Comparison of ENCODE assay signal across 8 mouse cellular contexts in the genomic region with DNA sequence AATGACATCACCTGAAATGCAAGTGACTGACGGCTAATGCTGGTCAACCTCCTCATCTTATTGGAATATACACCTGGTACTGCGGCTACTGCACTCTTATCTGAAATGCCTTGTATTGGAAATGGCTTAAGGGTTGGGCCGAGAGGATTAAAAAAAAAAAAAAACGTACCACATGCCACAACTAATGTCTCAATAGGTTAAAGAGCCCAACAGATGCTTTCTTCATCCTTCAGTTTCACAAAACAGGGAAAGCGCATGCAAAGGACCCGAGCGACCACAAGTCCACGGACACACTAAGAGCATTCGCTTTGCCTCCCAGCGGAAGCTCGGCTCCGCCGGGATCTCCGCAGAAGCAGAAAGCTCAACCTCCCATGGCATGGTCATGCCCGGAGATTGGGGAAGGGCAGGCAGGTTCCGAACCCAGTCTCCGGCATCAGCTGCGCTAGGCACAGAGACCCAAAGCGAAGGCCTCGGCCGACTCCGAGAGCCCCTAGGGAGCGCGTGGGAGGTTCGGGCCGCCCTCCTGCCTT. TPM values are rescaled to one million over a fixed set of nuclear protein-coding genes. Genes with fewer than 3 reads are reported as not detected.
DNase-seq lines count a peak whose midpoint lies in the region; ATAC-seq and TF ChIP-seq lines count a peak whose summit lies in the region.

No protein-coding gene starts in this region.

- ATAC-seq in heart, embryonic 16.5 days (replicated peaks; ENCODE audit: extremely low read depth, insufficient read depth, low FRiP score) = peak; percentile 0; the same call in 1 of the 2 replicates
- peak; percentile 2 for ATAC-seq in liver, postnatal 0 days
- ATAC-seq in stomach, postnatal 0 days (ENCODE audit: low FRiP score, low TSS enrichment) = peak; percentile 9

- peak in 1 of 2 experiments; percentile 60 for DNase-seq in cerebellum, adult 2 months
- no peak for DNase-seq in cerebellum, postnatal 14 days
- peak; percentile 14 for DNase-seq in thymus, postnatal 14 days
- DNase-seq in thymus, adult 18-20 months = no peak
- DNase-seq in liver, postnatal 0 days = no peak
- DNase-seq in stomach, postnatal 0 days (ENCODE audit: low spot score) = no peak
- DNase-seq in kidney, adult 8-10 months = no peak

- peak overlapping the region; percentile 96 for H3K4me3 ChIP-seq in cerebellum, adult 2 months (replicated peaks; ENCODE audit: insufficient read depth, low read depth, low read length)
- H3K4me3 ChIP-seq in heart, embryonic 16.5 days (ENCODE audit: low read length) = peak overlapping the region; percentile 89
- H3K4me3 ChIP-seq in liver, postnatal 0 days (ENCODE audit: low read depth, low read length) = peak overlapping the region; percentile 92
- peak overlapping the region; percentile 67 for H3K4me3 ChIP-seq in stomach, postnatal 0 days (ENCODE audit: low read depth, low read length)

- H3K36me3 ChIP-seq in heart, embryonic 16.5 days (ENCODE audit: control insufficient read depth, insufficient read depth) = peaks cover 8% of the 10 kb centered on the region
- peaks cover 11% of the 10 kb centered on the region for H3K36me3 ChIP-seq in liver, postnatal 0 days (replicated peaks; ENCODE audit: insufficient read depth, low read length)
- H3K36me3 ChIP-seq in stomach, postnatal 0 days (ENCODE audit: control insufficient read depth, insufficient read depth, low read length) = no peaks in the 10 kb centered on the region

- H3K9me3 ChIP-seq in heart, embryonic 16.5 days (replicated peaks; ENCODE audit: control insufficient read depth, low read length) = no peaks in the 10 kb centered on the region
- no peaks in the 10 kb centered on the region for H3K9me3 ChIP-seq in liver, postnatal 0 days (ENCODE audit: low read length)
- H3K9me3 ChIP-seq in stomach, postnatal 0 days (ENCODE audit: control insufficient read depth, low read length) = no peaks in the 10 kb centered on the region

- 0% methylated on average over 26 of the region's 26 CpGs for WGBS in cerebellum, adult 2 months
- under 1% methylated on average over 26 of the region's 26 CpGs for WGBS in heart, embryonic 16.5 days
- under 1% methylated on average over 26 of the region's 26 CpGs for WGBS in liver, postnatal 0 days (ENCODE audit: insufficient replicate concordance)
- WGBS in stomach, postnatal 0 days = under 1% methylated on average over 24 of the region's 26 CpGs

- TF ChIP-seq EP300 in liver, postnatal 0 days (IDR thresholded peaks at IDR 0.05; ENCODE audit: low read depth) = no peak
- no peak for TF ChIP-seq EP300 in stomach, postnatal 0 days (optimal IDR thresholded peaks at IDR 0.05)

- peak overlapping the region; percentile 88 for H3K4me2 ChIP-seq in heart, embryonic 16.5 days (ENCODE audit: low read depth, low read length)
- peak overlapping the region; percentile 77 for H3K4me2 ChIP-seq in liver, postnatal 0 days (ENCODE audit: low read depth, low read length)
- peak overlapping the region; percentile 68 for H3K4me2 ChIP-seq in stomach, postnatal 0 days (replicated peaks; ENCODE audit: low read depth)

- no peaks in the 10 kb centered on the region for H3K27me3 ChIP-seq in cerebellum, adult 2 months (ENCODE audit: control insufficient read depth, insufficient read depth, low read length)
- no peaks in the 10 kb centered on the region for H3K27me3 ChIP-seq in heart, embryonic 16.5 days (ENCODE audit: control insufficient read depth, insufficient read depth, low read length)
- H3K27me3 ChIP-seq in liver, postnatal 0 days (ENCODE audit: insufficient read depth, low read length) = no peaks in the 10 kb centered on the region
- no peaks in the 10 kb centered on the region for H3K27me3 ChIP-seq in stomach, postnatal 0 days (ENCODE audit: control insufficient read depth, insufficient read depth, low read length)

- peaks cover 3% of the 10 kb centered on the region; the same call in 1 of the 2 replicates for H3K4me1 ChIP-seq in cerebellum, adult 2 months (ENCODE audit: control insufficient read depth, insufficient read depth, low read length)
- peaks cover 15% of the 10 kb centered on the region for H3K4me1 ChIP-seq in heart, embryonic 16.5 days (ENCODE audit: control insufficient read depth, insufficient read depth, low read length)
- peaks cover 28% of the 10 kb centered on the region for H3K4me1 ChIP-seq in liver, postnatal 0 days (ENCODE audit: insufficient read depth)
- H3K4me1 ChIP-seq in stomach, postnatal 0 days (replicated peaks; ENCODE audit: control insufficient read depth, insufficient read depth) = peaks cover 3% of the 10 kb centered on the region

- TF ChIP-seq CTCF in cerebellum, adult 2 months (IDR thresholded peaks at IDR 0.05; ENCODE audit: borderline replicate concordance, insufficient read depth, low read depth, low read length) = no peak
- no peak for TF ChIP-seq CTCF in liver, postnatal 0 days (IDR thresholded peaks at IDR 0.05; ENCODE audit: low read depth)
- TF ChIP-seq CTCF in stomach, postnatal 0 days (IDR thresholded peaks at IDR 0.05; ENCODE audit: low read depth) = no peak

- H3K27ac ChIP-seq in cerebellum, adult 2 months (ENCODE audit: insufficient read depth, low read length) = peak overlapping the region; percentile 99
- H3K27ac ChIP-seq in heart, embryonic 16.5 days (ENCODE audit: low read length) = peak overlapping the region; percentile 100
- H3K27ac ChIP-seq in liver, postnatal 0 days (ENCODE audit: low read depth) = peak overlapping the region; percentile 99
- peak overlapping the region; percentile 98 for H3K27ac ChIP-seq in stomach, postnatal 0 days (replicated peaks)

- H3K9ac ChIP-seq in heart, embryonic 16.5 days (ENCODE audit: low read length) = peak overlapping the region; percentile 98
- H3K9ac ChIP-seq in liver, postnatal 0 days (replicated peaks) = peak overlapping the region; percentile 99
- H3K9ac ChIP-seq in stomach, postnatal 0 days (ENCODE audit: low read length) = peak overlapping the region; percentile 98

- no peak for TF ChIP-seq POLR2A in cerebellum, adult 2 months (IDR thresholded peaks at IDR 0.05; ENCODE audit: borderline replicate concordance, insufficient read depth, low read length)

RNA-seq across cellular contexts. Expression of gene Zfp143, which starts 0.3 kb away (rescaled TPM):
- polyA plus RNA-seq in cerebellum, adult 2 months (2012; rRNA removed) = 16.0 and 16.7 TPM in 2 replicates
- polyA plus RNA-seq in heart, embryonic 16.5 days (2015; fragmentation: Nextera tagmentation; extraction: Ambion mirVana) = 14.1 and 15.8 TPM in 2 replicates
- polyA plus RNA-seq in liver, postnatal 0 days (2015; fragmentation: Nextera tagmentation; extraction: Ambion mirVana) = 4.1 and 5.2 TPM in 2 replicates
- 6.0 and 6.4 TPM in 2 replicates for polyA plus RNA-seq in stomach, postnatal 0 days (2015; fragmentation: Nextera tagmentation; extraction: Ambion mirVana)

RNA-seq across cellular contexts. Expression of gene Ipo7, which starts 42.7 kb away (rescaled TPM):
- polyA plus RNA-seq in cerebellum, adult 2 months (2012; rRNA removed) = 46.5 and 50.8 TPM in 2 replicates
- polyA plus RNA-seq in heart, embryonic 16.5 days (2015; fragmentation: Nextera tagmentation; extraction: Ambion mirVana) = 41.2 and 41.7 TPM in 2 replicates
- 10.7 and 11.9 TPM in 2 replicates for polyA plus RNA-seq in liver, postnatal 0 days (2015; fragmentation: Nextera tagmentation; extraction: Ambion mirVana)
- 15.6 and 16.5 TPM in 2 replicates for polyA plus RNA-seq in stomach, postnatal 0 days (2015; fragmentation: Nextera tagmentation; extraction: Ambion mirVana)
